In genomic region chr2:83665051-83665450, GRCm38 (mm10) we compare ENCODE assay signal across 6 mouse cellular contexts. TPM values are rescaled to one million over a fixed set of nuclear protein-coding genes. Genes with fewer than 3 reads are reported as not detected.
DNase-seq lines count a peak whose midpoint lies in the region; ATAC-seq and TF ChIP-seq lines count a peak whose summit lies in the region.
"Not testable (repeated sequence)": the region's sequence is repeated elsewhere in the genome, so short reads cannot be mapped to it uniquely, and the experiment has no call there.

No protein-coding gene starts in this region.

- peak; percentile 56 for DNase-seq in 3T3-L1 (ENCODE audit: low read depth, low spot score)
- DNase-seq in Patski (ENCODE audit: low read depth, low spot score); gastrocnemius, adult 2 months; hindbrain, postnatal 0 days (ENCODE audit: low spot score); layer of hippocampus, adult 2 months (ENCODE audit: low spot score in 2 of 2); lung, postnatal 0 days (ENCODE audit: low spot score): not testable (repeated sequence)

- ATAC-seq in Patski; hindbrain, postnatal 0 days; lung, postnatal 0 days: not testable (repeated sequence)

- H3K9me3 ChIP-seq in hindbrain, postnatal 0 days (ENCODE audit: low read length); lung, postnatal 0 days (ENCODE audit: low read length): not testable (repeated sequence)

- H3K4me1 ChIP-seq in hindbrain, postnatal 0 days (ENCODE audit: insufficient read depth, low read length); lung, postnatal 0 days (ENCODE audit: insufficient read depth, low read depth, low read length): not testable (repeated sequence)

- H3K4me2 ChIP-seq in hindbrain, postnatal 0 days (ENCODE audit: low read depth, low read length); lung, postnatal 0 days (replicated peaks; ENCODE audit: low read depth, low read length): not testable (repeated sequence)

- not testable (repeated sequence) for H3K4me3 ChIP-seq in gastrocnemius, adult 2 months; hindbrain, postnatal 0 days (ENCODE audit: low read length); layer of hippocampus, adult 2 months; lung, postnatal 0 days (ENCODE audit: low read depth, low read length)

- H3K36me3 ChIP-seq in hindbrain, postnatal 0 days (ENCODE audit: insufficient read depth, low read length); lung, postnatal 0 days (ENCODE audit: insufficient read depth, low read length): not testable (repeated sequence)

- WGBS in hindbrain, postnatal 0 days: 98% methylated on average over 2 of the region's 2 CpGs
- 94% methylated on average over 2 of the region's 2 CpGs for WGBS in lung, postnatal 0 days

- in situ Hi-C loops in Patski (cut with MboI; ENCODE audit: low pct_unique_long_range_greater_than_20kb): loop anchor here (5.0 kb wide), 1 partner anchor 97 kb away; no protein-coding TSS in a partner anchor

- CTCF ChIA-PET in Patski (lab: Charles Lee): interaction anchor here (0.6 to 2.0 kb wide), 6 partner anchors 9 to 131 kb away, joined by 3 to 7 read pairs (median 3); no protein-coding TSS in a partner anchor

- not testable (repeated sequence) for TF ChIP-seq EP300 in lung, postnatal 0 days (IDR thresholded peaks at IDR 0.05)

- not testable (repeated sequence) for H3K9ac ChIP-seq in hindbrain, postnatal 0 days (replicated peaks; ENCODE audit: low read length); lung, postnatal 0 days (replicated peaks; ENCODE audit: low read depth)

- intact Hi-C loops in gastrocnemius, adult 2 months (cut with DNase I): not testable (repeated sequence)

- POLR2A ChIA-PET in Patski (lab: Charles Lee): not testable (repeated sequence)

- not testable (repeated sequence) for H3K27me3 ChIP-seq in Patski; hindbrain, postnatal 0 days (ENCODE audit: insufficient read depth, low read length); lung, postnatal 0 days (replicated peaks; ENCODE audit: insufficient read depth, low read length)

- peak; percentile 59 for TF ChIP-seq CTCF in Patski (IDR thresholded peaks at IDR 0.05)
- TF ChIP-seq CTCF in gastrocnemius, adult 2 months (IDR thresholded peaks at IDR 0.05): peak; percentile 35
- TF ChIP-seq CTCF in hindbrain, postnatal 0 days (IDR thresholded peaks at IDR 0.05; ENCODE audit: low read depth): peak; percentile 33; the same call in 1 of the 2 replicates
- peak; percentile 67 for TF ChIP-seq CTCF in layer of hippocampus, adult 2 months (conservative IDR thresholded peaks at IDR 0.05)
- peak; percentile 16; the same call in 1 of the 2 replicates for TF ChIP-seq CTCF in lung, postnatal 0 days (IDR thresholded peaks at IDR 0.05)

- not testable (repeated sequence) for H3K27ac ChIP-seq in gastrocnemius, adult 2 months; hindbrain, postnatal 0 days; layer of hippocampus, adult 2 months; lung, postnatal 0 days (ENCODE audit: low read length)

RNA-seq across cellular contexts. Expression of gene Zc3h15, which starts 20.8 kb away (rescaled TPM):
- polyA plus RNA-seq in Patski (2021): 85.5 TPM
- total RNA-seq in gastrocnemius, adult 2 months (2021): 10 to 100 TPM; 69.0 to 70.8 TPM
- 64.8 and 67.1 TPM in 2 replicates for total RNA-seq in hindbrain, postnatal 0 days (2014; rRNA removed)
- 177 and 190 TPM in 2 replicates for polyA plus RNA-seq in hindbrain, postnatal 0 days (2015; fragmentation: Nextera tagmentation; extraction: Ambion mirVana)
- 100 to 1,000 TPM; 131 to 134 TPM for total RNA-seq in layer of hippocampus, adult 2 months (2021)
- polyA plus RNA-seq in lung, postnatal 0 days (2015; fragmentation: Nextera tagmentation; extraction: Ambion mirVana): 79.2 and 80.5 TPM in 2 replicates

RNA-seq across cellular contexts. Expression of gene Itgav, which starts 59.1 kb away (rescaled TPM):
- 374 TPM for polyA plus RNA-seq in Patski (2021)
- total RNA-seq in gastrocnemius, adult 2 months (2021): 10 to 100 TPM; 33.2 to 43.9 TPM
- 47.4 and 54.0 TPM in 2 replicates for total RNA-seq in hindbrain, postnatal 0 days (2014; rRNA removed)
- 30.8 and 39.4 TPM in 2 replicates for polyA plus RNA-seq in hindbrain, postnatal 0 days (2015; fragmentation: Nextera tagmentation; extraction: Ambion mirVana)
- total RNA-seq in layer of hippocampus, adult 2 months (2021): 10 to 100 TPM; 68.7 to 69.5 TPM
- 90.8 and 94.5 TPM in 2 replicates for polyA plus RNA-seq in lung, postnatal 0 days (2015; fragmentation: Nextera tagmentation; extraction: Ambion mirVana)

Comparison
In these comparisons a context has a peak if more than half of its experiments do, and no peak if none do; other contexts are left out.
1. CTCF ChIP-seq: peak in every context shown above with its lines; median percentile 67 in layer of hippocampus, adult 2 months; 59 in Patski; 35 in gastrocnemius, adult 2 months; 33 in hindbrain, postnatal 0 days; 16 in lung, postnatal 0 days.